Mouse (Mus musculus) kidney, adult 2 months (tissue): ENCODE measurements around the gene Zfp667.

Source experiments
- CTCF ChIP-seq: fragments of 200-500 bp; conservative IDR thresholded peaks from 2 replicates; pipeline ENCODE4 v1.5.1; 2011; ENCODE audit warnings: low read depth, mild to moderate bottlenecking, control low read depth, low read length, moderate library complexity, mixed read lengths; ENCODE audit not compliant: insufficient read depth, insufficient read length
- POLR2A ChIP-seq: fragments of 200-500 bp; IDR thresholded peaks from one replicate; pipeline ENCODE4 v1.6.1; 2011; ENCODE audit warnings: low read depth, low read length, control low read depth

DNA sequence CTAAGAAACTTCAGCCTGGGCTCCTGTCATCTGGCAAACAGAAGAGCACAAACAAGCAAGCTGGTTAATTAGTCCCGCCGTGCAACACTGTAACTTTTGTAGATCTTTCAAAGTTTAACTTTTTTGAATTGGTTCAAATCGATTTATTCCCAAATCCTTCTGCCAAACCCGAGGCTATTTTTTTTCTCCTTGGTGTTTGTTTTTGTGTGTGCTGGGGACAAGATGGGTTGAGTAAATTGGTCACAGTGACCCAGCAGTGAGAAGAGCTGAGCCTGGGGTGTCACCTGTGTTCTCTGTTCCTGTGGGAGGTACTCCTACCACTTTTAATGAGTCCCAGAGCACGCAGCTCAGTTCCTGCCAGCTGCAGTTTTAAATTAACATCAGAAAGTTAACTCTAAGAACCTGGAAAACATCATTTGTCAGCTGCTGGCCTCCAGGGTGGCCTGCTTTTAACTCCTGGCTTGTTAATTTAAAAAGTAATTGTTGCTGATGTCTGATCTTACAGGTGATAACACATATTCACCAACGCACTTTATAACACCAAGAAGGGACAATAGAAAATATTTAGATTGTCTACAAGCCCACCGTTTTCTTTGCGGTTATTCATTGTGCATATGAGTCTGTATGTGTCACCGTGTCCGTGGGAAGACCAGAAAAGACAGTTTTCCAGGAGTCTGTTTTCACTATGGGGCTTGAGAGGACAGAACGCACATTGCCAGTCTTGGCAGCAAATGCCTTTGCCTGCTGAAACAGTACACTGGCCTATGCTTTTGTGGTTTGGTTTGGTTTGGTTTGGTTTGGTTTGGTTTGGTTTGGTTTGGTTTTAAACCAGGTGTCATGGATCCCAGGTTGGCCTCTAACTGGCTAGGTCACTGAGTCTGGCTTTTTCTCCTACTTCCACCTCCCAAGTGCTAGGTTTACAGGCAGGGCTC lies 41.8 kb upstream of the Zfp667 start:
- TF ChIP-seq CTCF (no peak), POLR2A (no peak)
